Mouse (Mus musculus): ENCODE results near the gene Slc12a5.

Gene Slc12a5

DNA sequence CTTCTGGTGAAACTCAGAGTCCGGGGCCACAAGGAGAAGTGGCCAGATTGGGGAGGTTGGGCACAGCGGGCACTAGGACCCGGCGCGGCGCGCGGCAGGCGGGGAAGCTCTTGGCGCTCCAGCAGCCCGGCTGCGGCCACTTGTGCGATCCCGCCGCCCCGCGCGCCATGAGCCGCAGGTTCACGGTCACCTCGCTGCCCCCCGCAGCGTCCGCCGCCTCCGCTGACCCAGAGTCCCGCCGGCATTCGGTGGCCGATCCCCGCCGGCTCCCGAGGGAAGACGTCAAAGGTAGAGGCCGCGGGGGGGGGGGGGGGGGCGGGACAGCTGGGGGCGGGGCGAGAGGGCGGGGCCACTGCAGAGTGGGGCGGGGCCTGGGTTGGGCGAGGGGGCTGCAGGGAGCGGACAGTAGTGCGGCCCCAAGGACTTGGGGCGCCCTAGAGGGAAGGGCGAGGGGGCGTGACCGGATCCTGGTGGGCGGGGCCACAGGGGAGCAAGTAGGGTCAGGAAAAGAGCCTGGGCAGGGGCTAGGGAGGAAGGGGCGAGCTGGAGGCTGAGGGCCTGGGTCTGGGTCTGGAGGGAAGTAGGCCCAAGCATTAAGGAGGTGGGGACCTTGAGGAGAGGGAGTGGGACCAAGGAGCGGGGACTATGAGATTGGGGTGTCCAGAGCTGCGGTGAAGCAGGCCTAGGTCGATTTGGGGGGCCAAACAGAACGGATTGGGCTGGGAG is at the start of gene Slc12a5:
Slc12a5 (plus strand) TSS at position 87 of the 726 bp plus-strand sequence.
- DNase-seq (ENCODE audit: low spot score in 2 of 2), result peak in 1 of 2 experiments; percentile 48

DNA sequence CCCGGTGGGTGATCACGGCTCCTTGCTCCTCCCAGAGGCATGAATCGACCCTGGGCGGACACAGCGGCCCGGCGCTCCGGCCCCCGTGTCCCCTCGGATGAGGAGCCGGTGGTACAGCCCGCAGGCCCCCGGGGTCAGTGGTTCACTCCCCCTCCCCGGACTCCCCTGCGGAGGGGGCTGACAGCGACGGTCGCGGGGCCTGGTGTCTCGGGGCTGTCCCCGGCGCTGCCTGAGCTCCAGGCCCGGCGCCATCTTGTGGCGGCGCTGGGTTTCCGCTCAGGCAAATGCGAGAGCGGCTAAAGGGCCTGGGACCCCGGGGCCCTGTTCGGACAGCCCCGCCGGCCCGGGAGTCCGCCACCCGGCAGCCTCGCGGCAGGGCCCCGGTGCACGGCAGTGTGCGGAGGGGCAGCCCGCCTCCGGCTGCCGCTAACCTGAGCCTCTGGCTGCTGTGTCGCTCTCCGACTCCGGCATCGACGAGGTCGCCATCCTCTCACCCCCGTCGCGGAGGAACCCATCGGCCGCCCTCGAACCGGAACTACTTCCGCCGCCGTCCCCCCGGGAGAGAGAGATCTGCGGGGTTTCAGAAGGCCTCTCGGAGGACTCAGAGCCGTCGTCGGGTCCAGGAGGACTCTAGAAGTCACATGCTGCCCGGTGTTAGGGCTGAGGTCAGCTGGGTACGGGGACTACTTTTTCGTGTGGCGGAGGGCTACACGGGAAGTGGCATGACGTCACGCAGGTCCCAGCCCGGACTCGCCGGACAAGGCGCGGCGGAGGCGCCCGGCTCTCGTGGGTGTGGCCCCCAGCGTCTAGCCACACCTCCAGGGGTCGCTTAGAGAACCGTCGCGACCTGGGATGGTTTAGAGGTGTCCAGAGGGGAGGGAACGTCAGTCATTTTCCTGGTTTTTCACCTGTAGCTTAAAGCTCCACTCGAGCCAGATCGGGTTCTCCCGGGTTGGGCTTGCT is 49.2 kb upstream of the Slc12a5 start, which contains the start of gene Zfp335:
Zfp335 (minus strand) TSS at position 672 of the 963 bp plus-strand sequence.
- DNase-seq (ENCODE audit: low spot score in 2 of 2), result peak; percentile 94 to 95

DNA sequence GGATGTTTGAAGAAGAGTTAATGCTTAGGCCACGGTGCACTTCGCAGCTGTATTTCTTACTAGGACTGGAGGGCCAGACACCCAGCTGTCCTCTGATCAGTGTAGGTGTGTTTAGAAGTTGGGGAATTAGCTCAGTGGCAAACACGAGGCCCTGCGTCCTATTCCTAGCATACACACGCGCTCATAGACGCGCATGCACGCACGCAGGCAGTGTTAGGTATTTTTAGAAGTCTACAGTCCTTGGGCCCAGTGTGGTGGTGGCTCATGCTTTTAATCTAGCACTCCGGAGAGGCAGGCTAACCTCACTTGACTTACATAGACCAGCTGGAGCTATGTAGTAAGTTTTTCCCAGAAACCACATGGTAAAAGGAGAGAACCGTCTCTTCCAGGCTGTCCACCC is 48.5 kb upstream of the Slc12a5 start:
- no peak for DNase-seq (ENCODE audit: low spot score in 2 of 2)

DNA sequence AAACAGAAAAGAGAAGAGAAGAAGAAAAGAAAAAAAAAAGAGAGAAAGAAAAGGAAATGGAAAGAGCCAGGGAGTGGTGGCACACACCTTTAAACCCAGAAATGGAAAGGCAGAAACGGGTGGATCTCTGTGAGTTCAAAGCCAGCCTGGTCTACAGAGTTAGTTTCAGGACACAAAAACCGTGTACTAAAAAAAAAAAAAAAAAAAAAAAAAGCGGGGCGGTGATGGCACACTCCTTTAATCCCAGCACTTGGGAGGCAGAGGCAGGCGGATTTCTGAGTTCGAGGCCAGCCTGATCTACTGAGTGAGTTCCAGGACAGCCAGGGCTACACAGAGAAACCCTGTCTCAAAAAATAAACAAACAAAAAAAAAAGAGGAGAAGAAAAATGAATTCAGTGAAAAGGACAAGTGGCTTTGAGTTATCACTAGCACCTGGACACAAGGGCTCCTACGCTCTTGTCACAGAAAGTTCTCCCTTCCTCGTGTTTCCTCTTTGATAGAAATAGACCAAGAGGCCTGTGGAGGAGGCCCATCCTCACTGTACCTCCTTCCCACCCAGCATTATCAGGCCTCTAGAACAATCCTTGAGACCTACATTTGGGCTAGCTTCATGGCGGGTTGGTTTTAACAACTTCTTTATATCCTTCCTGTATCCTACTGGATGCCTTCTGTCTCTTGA is 47.7 kb upstream of the Slc12a5 start:
- DNase-seq (ENCODE audit: low spot score in 2 of 2), result no peak

DNA sequence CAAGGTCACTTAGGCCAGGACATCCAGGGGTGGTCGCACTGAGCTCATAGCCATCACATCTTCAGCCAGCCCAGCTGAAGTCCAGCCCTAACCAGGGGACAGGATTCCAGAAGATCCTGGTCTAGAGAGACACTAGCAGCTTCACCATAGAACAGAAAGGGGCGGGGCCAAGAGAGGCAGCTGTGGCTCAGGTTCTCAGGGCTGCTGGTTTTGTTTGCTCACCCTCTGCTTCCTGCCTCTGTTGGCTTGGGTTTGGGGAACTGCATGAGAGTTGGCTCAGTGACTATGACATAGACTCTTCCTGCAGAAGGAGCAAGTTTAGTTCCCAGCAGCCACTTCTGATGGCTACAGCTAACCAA is 47.2 kb upstream of the Slc12a5 start:
- peak; percentile 67 to 80 for DNase-seq (ENCODE audit: low spot score in 2 of 2)

DNA sequence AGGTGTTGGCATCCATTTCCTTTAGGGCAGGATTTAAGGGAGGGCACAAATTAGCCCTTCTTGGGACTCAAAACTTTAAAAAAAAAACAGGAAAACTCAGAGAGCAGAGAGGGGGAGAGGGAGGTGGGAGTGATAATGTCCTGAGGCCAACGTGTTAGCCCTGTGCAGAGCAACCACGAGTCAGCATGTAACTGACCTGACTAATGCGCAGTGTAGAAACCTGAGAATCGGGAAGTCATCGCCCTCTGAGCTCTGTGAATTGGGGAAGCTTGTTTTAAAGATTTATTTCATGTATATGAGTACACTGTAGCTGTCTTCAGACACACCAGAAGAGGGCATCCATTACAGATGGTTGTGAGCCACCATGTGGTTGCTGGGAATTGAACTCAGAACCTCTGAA is 43.8 kb upstream of the Slc12a5 start:
- no peak for DNase-seq (ENCODE audit: low spot score in 2 of 2)

DNA sequence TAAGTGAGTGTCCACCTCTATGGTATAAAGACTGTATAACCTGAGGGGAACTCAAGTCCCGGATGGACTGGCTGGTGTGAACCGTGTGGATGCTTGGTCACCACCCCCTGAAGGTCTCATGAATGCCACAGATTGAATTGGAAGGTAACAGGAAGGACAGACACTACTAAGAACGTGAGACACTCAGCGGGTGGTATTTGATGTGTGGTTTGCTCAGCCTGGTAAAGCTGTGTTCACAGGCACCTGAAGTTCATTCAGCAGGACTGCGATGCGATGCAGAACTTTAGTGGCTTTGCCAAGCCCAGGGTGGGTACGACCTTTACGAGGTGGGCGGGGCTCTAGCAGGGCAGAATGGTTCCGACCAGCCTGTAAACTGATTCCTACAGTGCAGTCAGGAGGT is 43.2 kb upstream of the Slc12a5 start:
- no peak for DNase-seq (ENCODE audit: low spot score in 2 of 2)

DNA sequence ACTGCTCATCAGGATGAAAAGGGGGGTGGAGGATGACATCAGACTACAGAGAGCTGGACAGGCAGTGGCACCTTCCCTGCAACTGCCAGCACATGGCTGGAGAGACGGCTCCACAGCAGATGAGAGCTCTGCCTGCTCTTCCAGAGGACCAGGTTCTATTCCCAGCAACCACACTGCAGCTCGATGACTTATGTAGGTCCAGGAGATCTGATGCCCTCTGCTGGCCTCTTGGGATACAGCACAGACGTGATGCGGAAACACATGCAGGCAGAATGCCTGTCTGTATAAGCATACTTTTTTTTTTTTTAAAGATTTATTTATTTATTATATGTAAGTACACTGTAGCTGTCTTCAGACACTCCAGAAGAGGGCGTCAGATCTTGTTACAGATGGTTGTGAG is 42.3 kb upstream of the Slc12a5 start:
- peak in 1 of 2 experiments; percentile 46 for DNase-seq (ENCODE audit: low spot score in 2 of 2)

DNA sequence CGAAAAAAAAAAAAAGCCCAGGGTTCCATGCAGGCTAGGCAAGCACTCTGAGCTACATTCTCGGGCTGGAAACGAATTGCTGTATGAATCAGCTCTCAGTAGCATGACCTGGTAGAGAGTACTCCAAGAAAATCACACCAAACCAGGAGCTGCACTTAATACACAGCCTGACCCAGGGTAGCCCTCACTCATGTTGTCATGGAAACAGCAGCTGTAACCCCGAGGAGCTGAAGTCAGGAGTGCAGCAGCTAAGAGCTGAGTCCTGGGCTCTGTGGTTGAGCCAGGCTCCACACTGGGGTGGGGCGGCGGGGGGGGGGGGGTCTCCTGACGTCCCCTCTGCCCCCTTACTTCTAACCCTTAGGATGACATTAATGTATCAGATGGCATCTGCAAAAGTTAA is 38.6 kb upstream of the Slc12a5 start:
- DNase-seq (ENCODE audit: low spot score in 2 of 2), result no peak

DNA sequence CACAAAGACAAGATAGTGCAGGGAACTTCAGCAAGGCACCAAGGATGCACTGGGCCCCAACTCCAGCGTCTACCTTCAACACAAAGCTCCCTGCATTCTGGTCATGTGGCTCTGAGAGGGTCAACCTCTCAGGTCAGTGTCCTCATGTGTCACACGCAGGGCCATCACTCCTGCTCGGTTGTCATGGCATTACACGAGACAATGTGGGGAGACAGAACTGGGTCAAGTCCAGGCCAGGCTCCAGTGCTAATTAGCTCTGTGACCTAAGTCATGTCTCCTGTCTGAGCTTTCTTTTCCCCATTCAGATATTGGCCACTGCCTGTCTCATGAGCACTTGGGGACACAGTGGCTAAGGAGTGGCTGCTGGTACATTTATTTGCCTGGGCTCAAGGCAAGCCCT is 37.3 kb upstream of the Slc12a5 start:
- DNase-seq (ENCODE audit: low spot score in 2 of 2), result no peak

DNA sequence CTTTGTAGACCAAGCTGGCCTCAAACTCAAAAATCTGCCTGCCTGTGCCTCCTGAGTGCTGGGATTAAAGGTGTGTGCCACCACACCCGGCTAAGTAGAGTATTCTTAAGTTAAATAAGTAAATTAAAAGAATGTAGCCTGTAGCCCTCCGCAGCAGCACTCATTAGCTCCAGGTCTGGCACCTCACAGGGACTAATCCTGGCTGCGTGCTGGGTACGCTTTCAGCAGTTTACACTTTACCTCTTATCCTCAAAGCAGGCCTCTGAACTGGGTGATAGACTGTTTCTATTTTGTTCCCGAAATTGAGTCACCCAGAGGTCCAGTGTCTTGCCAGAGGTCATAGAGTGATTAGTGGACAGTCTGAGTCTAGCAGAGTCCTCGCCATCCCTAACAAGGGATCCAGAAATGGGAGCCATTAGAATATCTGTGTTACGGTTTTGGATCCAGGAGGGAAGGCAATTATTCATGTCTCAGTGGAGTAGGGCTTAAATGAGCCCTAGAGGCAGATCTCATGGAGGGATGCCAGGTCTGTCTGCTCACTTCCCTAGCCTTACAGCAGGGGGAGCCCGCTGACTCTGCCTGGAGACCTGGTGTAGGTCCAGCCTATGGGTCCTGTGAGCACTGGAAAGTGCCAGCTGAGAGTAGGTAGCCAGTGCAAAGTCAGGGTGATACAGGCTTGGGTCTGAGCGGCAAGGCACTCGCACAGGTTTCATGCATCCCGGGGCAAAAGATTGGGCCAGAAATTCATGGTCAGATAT is 36.3 kb upstream of the Slc12a5 start:
- DNase-seq (ENCODE audit: low spot score in 2 of 2), result peak; percentile 75 to 83

DNA sequence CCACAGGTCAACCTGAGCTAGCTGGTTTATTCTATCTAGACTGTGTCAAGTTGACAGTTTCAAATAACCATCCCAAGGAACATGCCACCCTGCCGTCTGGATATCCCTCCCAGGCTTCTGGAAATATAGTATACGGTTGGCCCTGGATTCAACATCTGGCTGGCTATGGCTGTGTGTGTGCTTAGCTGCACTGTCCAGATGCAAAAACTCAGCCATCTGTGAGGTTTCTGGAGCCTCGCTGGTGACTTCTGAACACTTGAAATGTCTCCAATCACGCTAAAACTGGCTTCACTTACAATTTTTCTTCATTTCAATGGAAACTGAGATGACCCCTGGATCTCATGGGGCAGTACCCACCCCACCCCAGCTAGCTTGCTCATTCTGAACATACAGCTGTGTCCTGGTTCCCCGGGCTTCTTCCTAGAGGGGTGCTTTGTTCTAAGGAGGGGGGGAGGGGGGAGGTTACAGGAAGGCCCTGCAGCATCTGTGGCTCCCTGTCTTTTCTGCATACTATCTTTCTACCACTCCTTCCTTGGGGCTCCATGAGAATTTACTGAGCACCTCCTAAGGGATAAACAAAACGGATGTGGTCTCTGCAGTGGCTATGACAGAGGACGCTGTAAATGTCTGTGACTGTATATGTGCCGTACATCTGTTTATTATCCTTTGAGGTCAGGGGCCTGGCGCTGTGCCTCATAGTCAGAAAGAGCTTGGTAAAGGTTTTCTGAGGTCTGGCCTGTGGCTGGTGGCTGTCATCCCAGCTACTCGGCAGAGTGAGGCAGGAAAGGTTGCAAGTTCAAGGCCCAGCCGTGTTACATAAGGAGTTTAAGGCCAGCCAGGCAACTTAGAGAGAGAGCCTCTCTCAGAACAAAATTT is 29.7 kb upstream of the Slc12a5 start:
- DNase-seq (ENCODE audit: low spot score in 2 of 2), result no peak

DNA sequence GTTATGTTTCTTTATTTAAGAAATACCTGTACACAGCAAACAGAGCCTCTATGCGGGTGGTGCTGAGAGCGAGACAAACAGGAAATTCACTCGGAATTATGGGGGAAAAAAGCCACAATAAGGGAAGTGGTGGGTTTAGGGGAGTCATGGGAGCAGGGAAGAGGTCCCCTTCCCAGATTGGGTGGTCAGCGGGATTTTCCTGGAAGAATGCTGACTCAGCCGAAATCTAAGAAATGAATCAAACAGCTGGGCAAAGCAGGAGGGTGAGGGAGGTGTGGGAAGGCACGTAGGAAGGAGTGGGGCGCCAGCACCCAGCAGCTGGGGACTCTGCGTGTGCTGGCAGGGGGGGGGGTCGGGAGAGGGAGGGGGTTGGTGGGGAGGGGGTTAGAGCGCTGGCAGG is 27.1 kb upstream of the Slc12a5 start:
- DNase-seq (ENCODE audit: low spot score in 2 of 2), result no peak

DNA sequence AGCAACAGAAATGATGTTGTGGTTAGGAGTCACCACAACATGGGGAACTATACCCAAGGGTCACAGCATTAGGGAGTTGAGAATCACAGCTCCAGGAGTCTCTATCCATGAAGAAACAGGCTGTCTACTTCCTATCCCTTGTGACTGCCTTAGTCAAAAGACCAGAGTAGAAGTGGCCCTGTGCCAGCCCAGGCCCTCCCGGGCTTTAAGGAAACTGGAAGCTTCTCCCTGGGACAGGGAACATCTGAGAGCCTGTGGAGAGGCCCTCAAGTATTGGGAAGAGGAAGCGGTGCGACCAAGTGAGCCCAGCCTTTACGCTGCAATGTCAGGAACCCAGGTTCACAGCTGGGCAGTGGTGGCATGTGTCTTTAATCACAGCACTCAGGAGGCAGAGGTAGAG is 24.6 kb upstream of the Slc12a5 start:
- DNase-seq (ENCODE audit: low spot score in 2 of 2), result no peak

DNA sequence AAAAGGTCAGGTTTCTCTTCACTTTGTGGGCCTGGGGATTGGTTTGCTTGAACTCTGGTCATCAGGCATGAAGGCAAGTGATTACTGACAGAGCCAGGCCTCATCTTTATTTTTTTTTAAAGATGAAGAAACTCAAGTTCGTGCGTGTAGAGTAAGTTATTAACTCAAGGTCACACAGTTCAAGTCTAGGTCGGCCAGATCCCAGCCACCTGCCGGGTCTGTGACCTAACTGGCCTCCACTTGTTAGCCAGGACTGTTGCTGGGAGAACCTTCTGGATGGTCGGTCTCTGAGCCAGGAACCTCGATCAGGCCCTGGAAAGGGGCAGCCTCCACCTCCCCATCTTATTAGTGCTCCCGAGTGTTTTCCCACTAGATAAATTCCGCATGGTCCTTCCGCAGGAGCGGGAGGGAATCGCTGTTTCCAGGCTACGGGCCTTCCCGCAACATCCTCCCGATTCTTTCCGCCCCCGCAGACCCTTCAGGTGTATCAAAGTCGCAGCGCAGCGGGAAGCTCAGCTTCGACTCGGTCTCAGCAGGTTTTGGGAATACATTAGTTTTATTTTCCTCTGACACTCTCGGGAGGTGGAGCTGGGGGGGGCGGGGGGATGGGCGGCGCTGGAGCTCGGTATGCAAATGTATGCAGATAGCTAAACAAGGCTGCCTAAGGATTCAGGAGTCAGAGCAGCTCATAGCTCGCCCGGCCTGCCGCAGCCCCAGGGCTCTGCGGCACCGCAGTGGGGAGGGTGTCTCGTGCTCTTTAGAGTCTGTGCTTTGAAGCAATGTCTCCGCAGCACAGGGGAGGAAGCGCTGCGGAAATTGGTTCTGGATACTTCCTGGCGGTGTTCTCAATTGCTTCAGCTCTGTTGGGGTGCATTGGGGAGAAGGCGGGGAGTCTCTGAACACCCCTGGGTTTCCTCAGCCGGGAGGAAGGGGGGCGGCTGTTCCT is 22.2 kb upstream of the Slc12a5 start:
- peak in 1 of 2 experiments; percentile 54 for DNase-seq (ENCODE audit: low spot score in 2 of 2)

DNA sequence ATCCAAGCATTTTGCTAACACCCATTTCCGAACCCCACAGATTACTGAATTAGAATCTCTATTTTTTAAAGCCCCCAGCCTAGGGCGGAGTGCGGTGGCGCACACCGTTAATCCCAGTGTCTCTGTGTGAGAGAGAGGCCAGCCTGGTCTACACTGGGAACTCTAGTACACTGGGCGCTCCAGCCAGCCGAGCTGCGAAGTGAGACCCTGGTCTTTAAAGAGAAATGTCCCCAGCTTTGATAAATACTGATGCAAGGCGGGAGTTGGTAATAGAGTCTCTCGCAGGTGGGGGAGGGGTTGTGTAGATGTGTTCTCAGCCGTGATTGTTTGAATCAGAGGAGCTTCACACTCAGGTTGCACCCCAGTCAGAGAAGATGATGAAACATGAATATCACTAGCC is 21.5 kb upstream of the Slc12a5 start:
- DNase-seq (ENCODE audit: low spot score in 2 of 2), result no peak

DNA sequence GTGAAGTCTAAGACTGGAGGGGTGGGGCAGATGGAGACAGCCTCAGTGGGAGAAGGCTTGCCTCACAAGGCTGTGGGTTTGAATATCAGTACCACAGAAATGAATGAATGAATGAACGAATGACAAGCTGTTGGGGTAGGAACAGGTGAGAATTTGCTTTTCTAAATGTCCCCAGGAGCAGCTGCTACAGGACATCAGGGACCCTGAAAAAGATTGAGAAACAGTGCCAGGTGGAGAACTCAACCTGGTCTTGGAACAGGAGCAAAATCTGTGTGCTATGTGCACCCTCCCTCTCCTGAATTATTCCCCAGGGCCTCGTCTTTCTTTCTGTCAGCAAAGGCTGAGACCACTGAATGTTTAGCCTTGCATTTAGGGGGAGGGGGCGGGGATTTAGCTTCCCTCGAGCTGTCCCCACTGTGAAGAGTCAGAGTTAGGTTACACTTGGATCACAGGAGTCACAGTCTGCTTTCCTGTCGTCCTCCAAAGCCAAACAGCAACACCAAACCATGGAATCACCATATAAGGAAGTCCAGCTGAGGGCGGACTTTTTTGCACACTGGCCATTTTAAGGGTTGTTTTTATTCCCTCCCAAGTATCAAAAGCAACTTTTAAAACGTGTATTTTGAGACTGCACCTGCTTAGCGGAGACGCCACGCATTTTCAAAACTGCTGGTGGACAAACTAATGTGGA is 20.3 kb upstream of the Slc12a5 start, which contains the start of gene Mmp9:
Mmp9 (plus strand) TSS at position 641 of the 691 bp plus-strand sequence.
- no peak for DNase-seq (ENCODE audit: low spot score in 2 of 2)

DNA sequence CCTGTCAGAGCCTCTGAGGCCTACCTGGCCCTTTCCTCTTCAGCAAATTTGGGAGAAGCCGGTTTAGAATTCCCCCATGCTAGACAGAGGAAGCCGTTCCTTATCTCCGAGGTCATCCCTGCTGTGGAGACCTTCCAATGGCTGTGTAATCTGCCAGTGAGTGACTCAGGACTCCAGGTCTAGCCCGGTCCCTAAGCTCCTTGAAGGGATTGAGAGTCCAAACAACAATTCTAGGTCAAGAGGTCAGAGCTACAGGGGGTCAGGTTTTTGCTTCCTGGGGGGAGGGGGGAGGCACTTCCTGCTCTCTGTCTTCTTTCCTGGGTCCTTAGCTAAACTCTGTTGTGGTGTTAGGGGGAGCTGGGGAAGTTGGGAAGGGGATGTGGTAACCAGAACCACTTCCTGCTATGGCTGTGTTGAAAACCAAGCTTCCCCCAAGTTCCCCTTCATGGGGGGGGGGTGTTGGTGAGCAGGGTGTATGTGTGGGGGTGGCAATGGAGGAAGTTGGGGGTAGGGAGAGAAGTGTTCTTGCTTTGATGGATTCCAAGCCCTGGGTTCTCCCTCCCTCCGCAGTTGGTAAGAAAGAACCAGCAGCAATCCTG is 17.8 kb upstream of the Slc12a5 start:
- peak; percentile 50 to 63 for DNase-seq (ENCODE audit: low spot score in 2 of 2)

All from natural killer cell, adult 2 months (primary cell).